In genomic region chr5:109690537-109691201, GRCm38 (mm10) we compare ENCODE assay signal across 8 mouse cellular contexts. TPM values are rescaled to one million over a fixed set of nuclear protein-coding genes. Genes with fewer than 3 reads are reported as not detected.
A peak's percentile ranks its signal among the peaks of the same experiment; 100 is the strongest.
DNase-seq lines count a peak whose midpoint lies in the region; ATAC-seq and TF ChIP-seq lines count a peak whose summit lies in the region.
"Not testable (repeated sequence)": the region's sequence is repeated elsewhere in the genome, so short reads cannot be mapped to it uniquely, and the experiment has no call there.

5430403G16Rik (minus strand) TSS chr5:109691041.

- peak; percentile 92 for DNase-seq in ES-E14 (ENCODE audit: low read depth, low spot score)
- peak; percentile 80 for DNase-seq in cerebellum, adult 11-12 months
- peak; percentile 57 to 58 for DNase-seq in heart, postnatal 36 days
- peak; percentile 73 to 86 for DNase-seq in layer of hippocampus, adult 2 months (ENCODE audit: low spot score in 2 of 2)
- peak; percentile 91 for DNase-seq in lung, embryonic 14.5 days
- peak; percentile 82 for DNase-seq in thymus, adult 2 months

- H3K4me1 ChIP-seq in ES-E14 (ENCODE audit: control insufficient read depth in 2 of 2, insufficient read depth in 2 of 2, low read length in 2 of 2, poor library complexity in 1 of 2); forebrain, embryonic 16.5 days (replicated peaks; ENCODE audit: control insufficient read depth, insufficient read depth, low read length); lung, embryonic 14.5 days (ENCODE audit: insufficient read depth); olfactory bulb, adult 2 months (ENCODE audit: control insufficient read depth, insufficient read depth, low read length); thymus, adult 2 months (replicated peaks; ENCODE audit: control insufficient read depth, insufficient read depth, low read length): not testable (repeated sequence)

- in situ Hi-C loops in ES-E14 (cut with MboI; ENCODE audit: low sequenced_read_pairs in 2 of 2, unreplicated experiment in 2 of 2): loop anchor here (5.0 kb wide), 1 partner anchor 67 kb away; no protein-coding TSS in a partner anchor

- H3K9ac ChIP-seq in ES-E14 (ENCODE audit: insufficient read depth, low read depth, low read length, poor library complexity, severe bottlenecking): peak within 1 kb of the TSS; percentile 78
- peak within 1 kb of the TSS; percentile 71 for H3K9ac ChIP-seq in forebrain, embryonic 16.5 days (replicated peaks; ENCODE audit: low read depth, low read length)
- peak within 1 kb of the TSS; percentile 51 for H3K9ac ChIP-seq in lung, embryonic 14.5 days

- WGBS in forebrain, embryonic 16.5 days: under 1% methylated on average over 24 of the region's 26 CpGs
- under 1% methylated on average over 24 of the region's 26 CpGs for WGBS in lung, embryonic 14.5 days
- under 1% methylated on average over 26 of the region's 26 CpGs for WGBS in olfactory bulb, adult 2 months
- WGBS in thymus, adult 2 months: under 1% methylated on average over 26 of the region's 26 CpGs

- H3K4me3 ChIP-seq in ES-E14 (ENCODE audit: insufficient read depth in 1 of 2, low read depth in 1 of 2, low read length in 2 of 2, poor library complexity in 1 of 2, severe bottlenecking in 1 of 2): peak within 1 kb of the TSS; percentile 83 to 92
- peak within 1 kb of the TSS; percentile 68 for H3K4me3 ChIP-seq in forebrain, embryonic 16.5 days (replicated peaks; ENCODE audit: low read length)
- H3K4me3 ChIP-seq in layer of hippocampus, adult 2 months: peak within 1 kb of the TSS; percentile 69
- peak within 1 kb of the TSS; percentile 39 for H3K4me3 ChIP-seq in lung, embryonic 14.5 days (ENCODE audit: low read depth, low read length)
- peak within 1 kb of the TSS; percentile 89 for H3K4me3 ChIP-seq in olfactory bulb, adult 2 months (ENCODE audit: insufficient read depth, low read depth, low read length)
- peak within 1 kb of the TSS; percentile 51 for H3K4me3 ChIP-seq in thymus, adult 2 months (ENCODE audit: control insufficient read depth, insufficient read depth, low read length)

- intact Hi-C loops in heart, postnatal 36 days (cut with DNase I): not testable (repeated sequence)

- H3K9me3 ChIP-seq in ES-E14 (ENCODE audit: control insufficient read depth, insufficient read depth, low read depth, low read length); forebrain, embryonic 16.5 days (ENCODE audit: control insufficient read depth, low read length); lung, embryonic 14.5 days (ENCODE audit: low read depth, low read length): not testable (repeated sequence)

- H3K27ac ChIP-seq in ES-E14 (ENCODE audit: insufficient read depth, low read depth, low read length, poor library complexity, severe bottlenecking): peak within 1 kb of the TSS; percentile 85
- H3K27ac ChIP-seq in forebrain, embryonic 16.5 days (ENCODE audit: low read length): peak within 1 kb of the TSS; percentile 63; the same call in 1 of the 2 replicates
- H3K27ac ChIP-seq in layer of hippocampus, adult 2 months: peak within 1 kb of the TSS; percentile 72
- H3K27ac ChIP-seq in lung, embryonic 14.5 days (ENCODE audit: low read depth): peak within 1 kb of the TSS; percentile 8; the same call in 1 of the 2 replicates
- H3K27ac ChIP-seq in olfactory bulb, adult 2 months (ENCODE audit: insufficient read depth, low read depth, low read length): peak within 1 kb of the TSS; percentile 42; the same call in 1 of the 2 replicates
- peak within 1 kb of the TSS; percentile 30 for H3K27ac ChIP-seq in thymus, adult 2 months (ENCODE audit: control insufficient read depth, insufficient read depth, low read length)

- H3K36me3 ChIP-seq in ES-E14 (ENCODE audit: control insufficient read depth, insufficient read depth, low read length, poor library complexity, severe bottlenecking); forebrain, embryonic 16.5 days (ENCODE audit: control insufficient read depth, insufficient read depth); lung, embryonic 14.5 days (ENCODE audit: insufficient read depth); thymus, adult 2 months (ENCODE audit: control insufficient read depth, insufficient read depth, low read length): not testable (repeated sequence)

- H3K27me3 ChIP-seq in forebrain, embryonic 16.5 days (replicated peaks; ENCODE audit: control insufficient read depth, insufficient read depth, low read length); lung, embryonic 14.5 days (ENCODE audit: insufficient read depth, low read length); thymus, adult 2 months (ENCODE audit: control insufficient read depth, insufficient read depth, low read length): not testable (repeated sequence)

- H3K4me2 ChIP-seq in forebrain, embryonic 16.5 days (ENCODE audit: low read length): peak within 1 kb of the TSS; percentile 72
- peak within 1 kb of the TSS; percentile 53 for H3K4me2 ChIP-seq in lung, embryonic 14.5 days

- TF ChIP-seq CTCF in layer of hippocampus, adult 2 months (conservative IDR thresholded peaks at IDR 0.05); lung, embryonic 14.5 days (IDR thresholded peaks at IDR 0.05; ENCODE audit: low read depth); olfactory bulb, adult 2 months (IDR thresholded peaks at IDR 0.05; ENCODE audit: insufficient read depth, low read depth, low read length); thymus, adult 2 months (IDR thresholded peaks at IDR 0.05; ENCODE audit: borderline replicate concordance, control insufficient read depth, extremely low read depth, insufficient read depth, low read length, poor library complexity): not testable (repeated sequence)

- peak; percentile 31; the same call in 1 of the 2 replicates for TF ChIP-seq POLR2A in olfactory bulb, adult 2 months (IDR thresholded peaks at IDR 0.05; ENCODE audit: insufficient read depth, low read depth, low read length)
- peak; percentile 50; the same call in 1 of the 2 replicates for TF ChIP-seq POLR2A in thymus, adult 2 months (IDR thresholded peaks at IDR 0.05; ENCODE audit: control insufficient read depth, extremely low read depth, insufficient read depth, low read length, poor library complexity)

- ATAC-seq in forebrain, embryonic 16.5 days: peak; percentile 99
- ATAC-seq in lung, embryonic 14.5 days (ENCODE audit: insufficient read depth): peak; percentile 99

TF ChIP-seq in ES-E14, 5 proteins besides CTCF, POLR2A, EP300 and RAD21:
- TF ChIP-seq CHD2 (IDR thresholded peaks at IDR 0.05; ENCODE audit: low read depth, low read length): 0 out of 2 replicates have a peak, but pooled peaks have one; percentile 19

RNA-seq across cellular contexts. Expression of gene 5430403G16Rik, which starts in this region (rescaled TPM):
- total RNA-seq in ES-E14 (2012; rRNA removed): 3.9 and 4.4 TPM in 2 replicates
- polyA plus RNA-seq in forebrain, embryonic 16.5 days (2015; fragmentation: Nextera tagmentation; extraction: Ambion mirVana): 1.7 and 1.9 TPM in 2 replicates
- under 1 TPM; 0.31 to 0.38 TPM for total RNA-seq in heart, postnatal 36 days (2021)
- 1 to 10 TPM; 2.4 to 3.0 TPM for total RNA-seq in layer of hippocampus, adult 2 months (2021)
- polyA plus RNA-seq in lung, embryonic 14.5 days (2014; fragmentation: Nextera tagmentation; extraction: Ambion mirVana): 2.6 and 2.9 TPM in 2 replicates
- polyA plus RNA-seq in olfactory bulb, adult 2 months (2012; ENCODE audit: insufficient read depth, insufficient read length, low replicate concordance, missing spikeins): not detected in 2 replicates
- 0.18 and 0.24 TPM in 2 replicates for polyA plus RNA-seq in thymus, adult 2 months (2012; rRNA removed)

Comparison
In these comparisons a context has a peak if more than half of its experiments do, and no peak if none do; other contexts are left out.
1. Peak in every context shown above with its lines: DNase-seq, ATAC-seq, H3K4me3 ChIP-seq and H3K27ac ChIP-seq.
2. Peak in DNase-seq in heart, postnatal 36 days; RNA of the gene not detected or under 1 TPM.
3. Peak in DNase-seq, H3K4me3 ChIP-seq and H3K27ac ChIP-seq in thymus, adult 2 months; RNA of the gene not detected or under 1 TPM.
4. H3K27ac ChIP-seq: peak in every context shown above with its lines; median percentile 85 in ES-E14; 72 in layer of hippocampus, adult 2 months; 63 in forebrain, embryonic 16.5 days; 42 in olfactory bulb, adult 2 months; 30 in thymus, adult 2 months; 8 in lung, embryonic 14.5 days.
5. H3K4me3 ChIP-seq: peak in every context shown above with its lines; median percentile 89 in olfactory bulb, adult 2 months; 88 in ES-E14; 69 in layer of hippocampus, adult 2 months; 68 in forebrain, embryonic 16.5 days; 51 in thymus, adult 2 months; 39 in lung, embryonic 14.5 days.